Mouse (Mus musculus): Measurements from ENCODE around the gene Tbcc. TPM values are rescaled to one million over a fixed set of nuclear protein-coding genes. Genes with fewer than 3 reads are reported as not detected.

Gene Tbcc
- polyA plus RNA-seq, 1 experiment, result 25.6 TPM

DNA sequence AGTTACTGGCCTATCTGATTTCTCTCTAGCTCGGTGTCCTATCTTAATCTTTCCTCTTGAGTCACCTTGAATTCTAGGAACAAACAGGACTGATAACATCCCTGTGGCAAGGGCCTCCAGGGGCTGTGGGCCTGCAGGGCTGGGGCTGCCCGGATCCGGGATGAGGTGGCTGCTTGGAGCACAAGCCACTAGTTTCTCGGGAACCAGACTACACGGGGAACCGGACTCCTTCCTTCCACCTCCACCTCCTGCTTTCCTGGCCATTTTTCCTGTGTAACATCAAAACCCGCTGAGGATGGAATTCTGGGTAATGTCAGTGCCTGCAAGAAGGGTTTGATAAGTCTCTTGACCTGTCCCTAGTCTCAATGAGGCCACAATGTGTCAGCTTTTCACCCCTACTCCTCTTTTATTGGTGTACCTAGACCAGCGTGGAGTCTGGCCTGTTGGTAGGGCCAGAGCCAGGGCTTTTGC lies 35.8 kb upstream of the Tbcc start:
- TF ChIP-seq CTCF (IDR thresholded peaks at IDR 0.05; ENCODE audit: extremely low read depth, insufficient read depth, low read length) (no peak), POLR2A (IDR thresholded peaks at IDR 0.05; ENCODE audit: extremely low read depth, insufficient read depth, low read length) (no peak)
- Histone ChIP-seq H3K27ac (ENCODE audit: insufficient read depth, low read length) (no peak overlapping the region), H3K4me3 (ENCODE audit: insufficient read depth, low read length) (no peak overlapping the region), H3K4me1 (ENCODE audit: control insufficient read depth, insufficient read depth, low read length) (peaks cover 3% of the 10 kb centered on the region; the same call in 1 of the 2 replicates)

DNA sequence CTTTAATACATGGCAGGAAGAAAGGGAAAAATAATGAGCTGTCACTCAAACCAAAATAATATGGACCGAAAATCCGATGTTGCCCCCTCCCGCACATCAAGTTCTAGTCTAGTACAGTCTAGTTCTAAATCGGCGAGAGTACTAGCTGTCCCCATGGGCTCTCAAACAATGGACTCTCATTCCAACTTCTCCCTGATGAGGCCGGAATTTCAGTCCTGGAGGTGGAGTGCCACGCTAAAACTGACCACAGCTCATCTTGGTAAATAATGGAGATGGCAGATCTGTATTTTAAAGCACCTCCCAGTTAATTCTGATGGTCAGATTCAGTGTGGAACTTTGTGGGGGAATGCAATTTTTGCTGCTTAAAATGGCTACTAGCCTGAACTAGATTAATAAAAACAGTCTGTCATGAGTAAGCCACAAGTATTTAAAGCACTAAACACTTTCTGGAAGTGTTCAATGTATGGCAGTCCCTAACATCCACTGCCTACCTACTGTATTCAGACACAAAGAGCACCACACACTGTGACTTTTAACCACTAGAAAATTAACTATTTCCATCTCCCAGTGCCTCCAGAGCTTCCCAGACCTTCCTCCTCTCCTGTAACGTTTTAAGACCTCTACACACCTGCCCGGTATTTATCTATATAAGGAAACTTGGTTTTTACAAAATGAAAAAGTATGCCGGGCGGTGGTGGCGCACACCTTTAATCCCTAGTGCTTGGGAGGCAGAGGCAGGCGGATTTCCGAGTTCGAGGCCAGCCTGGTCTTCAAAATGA lies 35.0 kb upstream of the Tbcc start:
- Histone ChIP-seq H3K4me1 (ENCODE audit: control insufficient read depth, insufficient read depth, low read length) (peaks cover 3% of the 10 kb centered on the region; the same call in 1 of the 2 replicates), H3K4me3 (ENCODE audit: insufficient read depth, low read length) (peak overlapping the region; percentile 97), H3K27ac (ENCODE audit: insufficient read depth, low read length) (peak overlapping the region; percentile 43; the same call in 1 of the 2 replicates)
- no peak for TF ChIP-seq CTCF (IDR thresholded peaks at IDR 0.05; ENCODE audit: extremely low read depth, insufficient read depth, low read length)
- TF ChIP-seq POLR2A (IDR thresholded peaks at IDR 0.05; ENCODE audit: extremely low read depth, insufficient read depth, low read length), result no peak

DNA sequence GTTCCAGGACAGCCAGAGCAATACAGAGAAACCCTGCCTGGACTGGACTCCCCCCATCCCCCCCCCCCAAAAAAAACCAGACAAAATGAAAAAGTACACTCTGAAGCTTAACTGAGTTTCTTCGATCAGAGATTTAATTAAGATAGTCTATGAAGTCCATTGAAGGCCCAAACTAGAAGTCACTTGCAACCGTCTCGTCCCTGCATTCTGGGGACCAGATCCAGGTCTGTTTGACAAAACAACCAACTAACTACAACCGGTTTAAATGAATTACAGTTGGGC lies 34.4 kb upstream of the Tbcc start:
- Histone ChIP-seq H3K4me1 (ENCODE audit: control insufficient read depth, insufficient read depth, low read length) (peaks cover 3% of the 10 kb centered on the region; the same call in 1 of the 2 replicates), H3K4me3 (ENCODE audit: insufficient read depth, low read length) (peak overlapping the region; percentile 97), H3K27ac (ENCODE audit: insufficient read depth, low read length) (peak overlapping the region; percentile 100)
- no peak for TF ChIP-seq CTCF (IDR thresholded peaks at IDR 0.05; ENCODE audit: extremely low read depth, insufficient read depth, low read length)
- TF ChIP-seq POLR2A (IDR thresholded peaks at IDR 0.05; ENCODE audit: extremely low read depth, insufficient read depth, low read length), result no peak

DNA sequence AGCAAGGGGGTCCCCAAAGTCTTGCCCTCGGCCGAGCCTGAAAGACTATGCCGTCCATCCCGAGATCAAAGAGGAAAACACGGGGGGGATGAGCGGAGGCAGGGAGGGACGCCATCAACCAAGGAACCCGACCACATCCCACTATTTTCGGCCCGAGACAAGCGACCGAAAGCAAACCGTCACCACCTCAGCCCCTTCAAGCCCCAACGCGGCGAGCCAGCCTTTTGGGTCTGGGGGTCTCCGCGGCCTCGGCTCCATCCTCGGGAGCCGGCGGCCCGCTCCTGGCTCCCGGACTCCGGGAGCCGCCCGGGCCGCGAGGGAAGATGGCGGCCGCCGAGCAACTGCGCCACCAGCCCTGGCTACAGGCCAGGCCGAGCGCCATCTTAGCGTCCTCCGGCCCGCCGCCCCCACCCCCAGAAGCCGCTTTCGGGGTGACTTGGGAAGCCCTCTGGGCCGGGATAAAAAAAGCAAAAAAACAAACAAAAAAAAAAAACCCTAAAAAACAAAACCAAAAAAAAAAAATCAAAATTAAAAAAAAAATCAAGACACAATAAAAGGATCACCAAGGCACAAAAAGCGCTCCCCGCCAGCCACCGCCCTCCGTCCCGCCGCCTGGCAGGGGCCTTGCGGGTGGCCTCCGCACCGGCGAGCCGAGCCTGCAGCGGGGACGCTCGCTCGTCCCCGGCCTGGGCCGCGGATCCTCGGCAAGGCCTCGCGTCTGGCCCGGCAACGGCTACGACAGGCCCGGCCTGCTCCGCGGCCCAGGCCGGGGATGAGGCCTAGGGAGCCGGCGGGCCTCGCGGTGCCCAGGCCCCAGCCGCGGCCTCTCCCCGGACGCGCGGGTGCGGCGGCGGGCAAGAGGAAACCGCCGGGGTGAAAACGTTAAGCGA lies 33.8 kb upstream of the Tbcc start:
- Histone ChIP-seq H3K4me3 (ENCODE audit: insufficient read depth, low read length) (peak overlapping the region; percentile 97), H3K4me1 (ENCODE audit: control insufficient read depth, insufficient read depth, low read length) (peaks cover 3% of the 10 kb centered on the region; the same call in 1 of the 2 replicates), H3K27ac (ENCODE audit: insufficient read depth, low read length) (peak overlapping the region; percentile 100)
- TF ChIP-seq POLR2A (IDR thresholded peaks at IDR 0.05; ENCODE audit: extremely low read depth, insufficient read depth, low read length) (no peak), CTCF (IDR thresholded peaks at IDR 0.05; ENCODE audit: extremely low read depth, insufficient read depth, low read length) (no peak)

DNA sequence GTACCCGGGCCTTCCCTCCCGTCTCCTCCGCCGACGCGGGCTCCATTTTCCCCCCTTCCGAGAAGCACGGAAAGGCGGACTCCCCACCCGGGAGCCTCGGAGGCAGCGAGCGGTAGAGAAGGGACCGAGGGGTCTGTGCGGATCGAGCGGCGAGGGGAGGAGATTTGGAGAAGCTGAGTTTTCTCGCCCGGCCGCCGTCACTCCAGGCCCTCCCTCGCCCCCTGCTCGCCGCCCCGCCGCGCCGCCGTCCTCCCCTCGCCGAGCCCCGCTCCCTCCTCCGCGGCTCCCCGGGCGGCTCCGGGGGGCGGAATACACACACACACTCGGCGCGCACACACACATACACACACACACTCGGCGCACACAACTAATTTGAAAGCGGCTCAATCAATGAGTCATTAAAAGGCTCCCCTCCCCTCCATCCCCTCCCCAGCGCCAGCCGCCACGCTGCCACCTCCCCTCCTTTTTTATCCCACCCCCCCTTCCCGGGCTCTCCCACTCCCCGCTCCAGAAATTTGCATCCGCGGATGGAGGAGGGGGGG lies 33.1 kb upstream of the Tbcc start:
- H3K4me3 ChIP-seq (ENCODE audit: insufficient read depth, low read length), result peak overlapping the region; percentile 97
- TF ChIP-seq CTCF (IDR thresholded peaks at IDR 0.05; ENCODE audit: extremely low read depth, insufficient read depth, low read length) (no peak), POLR2A (IDR thresholded peaks at IDR 0.05; ENCODE audit: extremely low read depth, insufficient read depth, low read length) (0 out of 2 replicates have a peak, but pooled peaks have one; percentile 65)
- peak overlapping the region; percentile 100 for H3K27ac ChIP-seq (ENCODE audit: insufficient read depth, low read length)
- H3K4me1 ChIP-seq (ENCODE audit: control insufficient read depth, insufficient read depth, low read length), result peaks cover 3% of the 10 kb centered on the region; the same call in 1 of the 2 replicates

DNA sequence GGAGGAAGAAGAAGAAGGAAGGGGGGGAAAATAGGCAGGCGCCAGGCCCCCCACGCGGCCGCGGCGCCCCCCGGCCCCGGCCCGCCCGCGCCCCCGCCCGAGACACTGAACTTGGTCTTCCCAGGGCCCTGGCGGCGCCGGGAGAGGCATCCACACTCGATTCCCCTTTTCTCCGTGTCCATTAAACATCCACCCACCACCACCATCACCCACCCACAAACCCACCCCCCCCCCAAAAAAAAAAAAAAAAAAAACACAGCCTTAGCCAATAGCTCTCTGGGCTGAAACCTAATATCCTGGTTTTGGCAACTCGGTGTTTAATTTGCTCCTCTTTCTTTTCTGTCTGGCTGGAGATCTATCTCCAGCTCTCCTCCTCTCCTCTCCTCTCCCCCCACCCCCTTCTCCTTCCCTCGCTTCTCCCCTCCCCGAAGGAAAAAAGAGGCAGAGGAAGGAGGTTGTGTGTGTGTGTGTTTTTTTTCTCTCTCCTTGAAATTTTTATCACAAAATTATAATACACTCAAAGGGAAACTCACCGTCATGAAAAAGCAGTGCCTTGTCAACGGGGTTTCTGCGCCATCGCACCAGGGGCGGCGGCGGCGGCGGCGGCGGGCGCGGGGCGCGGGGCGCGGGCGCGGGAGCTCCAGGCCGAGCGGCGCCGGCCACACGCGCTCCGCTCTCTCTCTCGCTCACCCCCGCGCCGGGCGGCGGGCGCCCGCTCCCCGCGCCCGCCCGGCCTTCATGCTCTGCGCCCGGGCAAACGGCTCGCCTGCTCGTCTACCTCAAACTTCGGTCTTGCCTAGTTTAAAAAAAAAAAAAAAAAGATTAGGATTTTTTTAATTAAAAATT lies 32.4 kb upstream of the Tbcc start, which contains the start of gene Bicral:
Gene Bicral, minus strand, starts transcription at position 580 of the 846 bp plus-strand sequence.
- Histone ChIP-seq H3K4me1 (ENCODE audit: control insufficient read depth, insufficient read depth, low read length) (peaks cover 3% of the 10 kb centered on the region; the same call in 1 of the 2 replicates), H3K4me3 (ENCODE audit: insufficient read depth, low read length) (peak within 1 kb of the TSS; percentile 97), H3K27ac (ENCODE audit: insufficient read depth, low read length) (peak within 1 kb of the TSS; percentile 100)
- no peak for TF ChIP-seq CTCF (IDR thresholded peaks at IDR 0.05; ENCODE audit: extremely low read depth, insufficient read depth, low read length)
- TF ChIP-seq POLR2A (IDR thresholded peaks at IDR 0.05; ENCODE audit: extremely low read depth, insufficient read depth, low read length), result no peak

DNA sequence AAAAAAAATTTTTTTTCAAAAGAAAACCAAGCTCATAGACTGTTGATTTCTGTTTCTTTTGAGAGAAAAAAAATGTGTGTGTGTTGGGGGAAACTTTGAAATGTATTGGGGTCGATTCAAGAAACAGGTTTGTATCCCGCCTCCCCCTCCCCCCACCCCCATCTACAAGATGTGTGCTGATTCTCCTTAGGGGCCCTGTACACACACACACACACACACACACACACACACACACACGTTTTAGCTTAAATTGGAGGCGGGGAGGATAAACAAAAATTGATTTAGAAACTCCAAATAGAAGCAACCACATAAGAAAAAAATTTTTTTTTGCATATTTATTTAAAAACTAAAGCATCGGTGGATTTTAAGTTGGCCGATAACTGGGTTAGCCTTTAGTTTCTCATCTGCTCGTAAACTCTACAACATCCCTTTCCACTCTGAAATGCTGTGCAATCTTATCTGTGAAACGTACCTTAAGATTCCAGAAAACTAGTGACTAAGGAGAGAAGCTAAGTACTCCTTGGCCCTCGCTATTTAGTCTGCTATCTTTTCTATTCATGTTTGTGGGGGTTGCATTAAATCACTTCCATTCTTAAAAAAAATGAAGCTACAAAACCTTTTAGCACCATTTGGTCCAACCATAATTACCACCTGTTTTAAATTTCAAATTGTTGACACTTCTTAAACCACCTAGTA lies 31.6 kb upstream of the Tbcc start:
- H3K4me1 ChIP-seq (ENCODE audit: control insufficient read depth, insufficient read depth, low read length), result peaks cover 3% of the 10 kb centered on the region; the same call in 1 of the 2 replicates
- no peak overlapping the region for H3K27ac ChIP-seq (ENCODE audit: insufficient read depth, low read length)
- TF ChIP-seq CTCF (IDR thresholded peaks at IDR 0.05; ENCODE audit: extremely low read depth, insufficient read depth, low read length) (no peak), POLR2A (IDR thresholded peaks at IDR 0.05; ENCODE audit: extremely low read depth, insufficient read depth, low read length) (no peak)
- peak overlapping the region; percentile 97; the same call in 1 of the 2 replicates for H3K4me3 ChIP-seq (ENCODE audit: insufficient read depth, low read length)

DNA sequence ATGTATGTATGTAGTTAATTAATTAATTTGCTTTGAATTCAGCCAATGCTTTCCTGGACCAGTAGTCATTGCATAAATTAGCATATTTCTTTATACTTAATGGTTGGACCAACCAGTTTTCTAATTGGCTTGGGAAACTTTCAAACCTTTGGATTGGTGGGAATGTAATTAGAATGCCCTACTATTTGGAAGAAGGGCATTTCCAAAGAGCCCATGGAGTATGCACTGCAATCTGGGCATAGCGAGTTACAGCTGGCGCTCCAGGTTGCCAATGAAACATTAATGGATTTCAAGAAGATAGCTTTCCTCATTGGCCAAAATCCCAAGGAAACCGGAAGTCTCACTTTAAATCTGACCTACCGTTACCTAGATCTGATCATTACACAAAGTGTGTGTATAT lies 30.4 kb upstream of the Tbcc start:
- TF ChIP-seq CTCF (IDR thresholded peaks at IDR 0.05; ENCODE audit: extremely low read depth, insufficient read depth, low read length), result no peak
- no peak for TF ChIP-seq POLR2A (IDR thresholded peaks at IDR 0.05; ENCODE audit: extremely low read depth, insufficient read depth, low read length)
- no peak overlapping the region for H3K4me3 ChIP-seq (ENCODE audit: insufficient read depth, low read length)
- no peak overlapping the region for H3K27ac ChIP-seq (ENCODE audit: insufficient read depth, low read length)
- H3K4me1 ChIP-seq (ENCODE audit: control insufficient read depth, insufficient read depth, low read length), result peaks cover 3% of the 10 kb centered on the region; the same call in 1 of the 2 replicates

Data from cortical plate, adult 2 months (tissue).